Mouse (Mus musculus) B cell, adult 2 months (primary cell): ENCODE measurements at regions not wholly inside any gene's neighbourhood (a gene's known extent, or its start where the extent isn't known, plus 50 kb on each side); places are given as distances from the start of the nearest gene placed in this dataset.

Source experiments
- DNase-seq, 2 experiments: peaks; one replicate each; pipeline ENCODE4 v3.0.0; 2022

- no peak for DNase-seq
These were observed 334.2 kb downstream of the Adgrl2 start for GRCm38 (mm10) chr3:148656187-148656586.

- no peak for DNase-seq
These were observed 340.1 kb downstream of the Adgrl2 start for GRCm38 (mm10) chr3:148650241-148650640.

- DNase-seq = no peak
These were observed 345.4 kb downstream of the Adgrl2 start for GRCm38 (mm10) chr3:148644924-148645323.

- no peak for DNase-seq
These were observed 348.8 kb downstream of the Adgrl2 start for GRCm38 (mm10) chr3:148641581-148641980.

GRCm38 (mm10) chr3:148640680-148641101 lies 349.7 kb downstream of the Adgrl2 start:
- no peak for DNase-seq

- DNase-seq = no peak
These were observed 355.3 kb downstream of the Adgrl2 start for GRCm38 (mm10) chr3:148635101-148635500.

GRCm38 (mm10) chr3:148634352-148634751 lies 356.0 kb downstream of the Adgrl2 start:
- no peak for DNase-seq

- DNase-seq = no peak
These were observed 357.1 kb downstream of the Adgrl2 start for GRCm38 (mm10) chr3:148633291-148633690.

- DNase-seq = no peak
These were observed 357.9 kb downstream of the Adgrl2 start for GRCm38 (mm10) chr3:148632449-148632848.

- DNase-seq = no peak
These were observed 358.8 kb downstream of the Adgrl2 start for GRCm38 (mm10) chr3:148631415-148632192.

- DNase-seq = no peak
These were observed 359.5 kb downstream of the Adgrl2 start for GRCm38 (mm10) chr3:148630865-148631264.

GRCm38 (mm10) chr3:148614971-148615671 lies 375.2 kb downstream of the Adgrl2 start:
- no peak for DNase-seq

- DNase-seq = no peak
These were observed 376.9 kb downstream of the Adgrl2 start for GRCm38 (mm10) chr3:148613443-148613842.

- DNase-seq = no peak
These were observed 387.1 kb downstream of the Adgrl2 start for GRCm38 (mm10) chr3:148603276-148603675.

GRCm38 (mm10) chr3:148602730-148603255 lies 387.6 kb downstream of the Adgrl2 start:
- DNase-seq = no peak

GRCm38 (mm10) chr3:148595561-148595960 lies 394.8 kb downstream of the Adgrl2 start:
- DNase-seq = no peak

GRCm38 (mm10) chr3:148589556-148589955 lies 400.8 kb downstream of the Adgrl2 start:
- DNase-seq = no peak

- DNase-seq = no peak
These were observed 414.6 kb downstream of the Adgrl2 start for GRCm38 (mm10) chr3:148575735-148576134.

GRCm38 (mm10) chr3:148572493-148572892 lies 417.9 kb downstream of the Adgrl2 start:
- no peak for DNase-seq

- DNase-seq = no peak
These were observed 425.6 kb downstream of the Adgrl2 start for GRCm38 (mm10) chr3:148564716-148565115.

GRCm38 (mm10) chr3:148561211-148561610 lies 429.1 kb downstream of the Adgrl2 start:
- no peak for DNase-seq

- DNase-seq = no peak
These were observed 430.4 kb downstream of the Adgrl2 start for GRCm38 (mm10) chr3:148559752-148560460.

GRCm38 (mm10) chr3:148558592-148559157 lies 431.7 kb downstream of the Adgrl2 start:
- DNase-seq = no peak
